Mouse (Mus musculus) gonadal fat pad, adult 2 months (tissue): ENCODE data around the gene Camk1d. TPM values are rescaled to one million over a fixed set of nuclear protein-coding genes. Genes with fewer than 3 reads are reported as not detected.

Experiments
- DNase-seq: peaks from one replicate; pipeline ENCODE4 v3.0.0-alpha.2; 2012; ENCODE audit warnings: low read depth
- polyA plus RNA-seq: library from polyadenylated mRNA; depleted of rRNA; stranded (reverse); fragments of >200 nt; gene quantifications from 2 replicates; pipeline ENCODE4 v1.2.3, GENCODE M21; 2012

Gene Camk1d
- polyA plus RNA-seq, 1 experiment: 1.3 TPM

DNA sequence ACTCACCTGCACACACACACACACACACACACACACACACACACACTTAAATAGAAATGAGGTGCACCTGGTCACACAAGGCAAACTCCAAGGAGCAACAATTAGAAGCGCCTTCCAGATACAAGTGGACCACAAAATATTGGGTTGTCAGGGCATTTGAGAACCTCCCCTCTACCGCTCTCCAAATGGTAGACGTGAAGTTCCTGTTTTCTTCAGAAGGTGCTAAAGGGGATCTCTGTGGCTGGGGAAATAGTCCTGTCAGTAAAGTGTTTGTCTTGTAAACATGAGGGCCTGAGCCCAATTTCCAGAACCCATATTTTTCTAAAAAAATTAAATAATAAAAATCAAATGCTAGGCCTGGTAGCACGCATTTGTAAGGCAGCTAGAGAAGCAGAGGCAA lies 4.4 kb downstream of the Camk1d start:
- DNase-seq: no peak

DNA sequence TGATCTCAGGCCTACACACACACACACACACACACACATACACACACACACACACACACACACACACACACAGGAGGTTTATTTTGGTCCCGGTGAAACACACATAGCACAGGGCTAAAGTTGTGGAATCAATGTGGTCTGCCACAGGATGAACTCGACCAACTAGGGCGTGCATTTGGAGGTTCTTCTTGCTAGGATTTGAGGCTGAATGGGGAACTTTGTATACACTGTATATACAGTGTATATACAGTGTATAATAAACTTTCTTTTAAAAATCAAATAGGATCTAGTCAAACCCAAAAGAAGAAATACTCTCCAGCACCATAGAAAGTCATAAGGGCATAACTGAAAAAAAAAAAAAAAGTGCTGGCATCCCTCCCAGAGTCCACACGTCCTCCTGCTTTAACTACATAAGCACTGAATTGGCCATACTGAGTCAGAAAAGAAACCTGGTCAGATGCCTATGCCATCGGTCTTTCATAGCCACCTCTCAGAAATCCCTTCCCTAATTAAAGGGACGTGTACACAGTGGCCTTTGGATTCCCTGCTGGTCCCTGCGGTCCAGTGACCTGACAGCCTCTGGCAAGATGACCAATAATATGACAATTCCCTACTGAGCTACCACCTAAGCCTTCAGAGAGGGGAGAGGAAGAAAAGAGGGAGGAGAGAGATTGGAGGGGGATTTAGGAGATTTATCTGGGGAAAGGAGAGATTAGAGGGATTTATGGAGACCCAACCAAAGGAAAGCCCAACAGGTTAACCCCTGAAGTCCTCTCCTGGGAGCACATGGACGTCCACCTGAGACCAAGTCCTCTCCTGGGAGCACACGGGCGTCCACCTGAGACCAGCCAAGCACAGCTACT lies 6.2 kb downstream of the Camk1d start:
- DNase-seq: no peak

DNA sequence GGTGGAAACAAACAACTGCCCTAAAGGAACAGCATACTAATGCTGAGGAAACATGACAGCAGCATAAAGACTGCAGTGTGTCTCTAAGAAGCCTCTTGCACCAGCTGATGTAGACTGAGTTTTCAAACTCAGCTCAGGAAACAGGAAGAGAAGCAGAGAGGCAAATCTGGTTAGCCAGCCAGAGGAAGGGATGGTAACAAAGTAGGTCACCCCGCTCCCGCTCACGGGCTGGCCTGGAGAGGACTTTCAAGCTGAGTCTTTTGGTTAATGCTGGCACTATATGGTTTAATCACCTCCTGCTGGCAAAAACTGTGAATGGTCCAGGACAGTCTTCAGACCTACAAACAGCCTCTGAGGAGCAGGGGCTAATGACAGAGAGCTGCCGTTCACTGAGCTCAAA lies 7.7 kb downstream of the Camk1d start:
- no peak for DNase-seq

DNA sequence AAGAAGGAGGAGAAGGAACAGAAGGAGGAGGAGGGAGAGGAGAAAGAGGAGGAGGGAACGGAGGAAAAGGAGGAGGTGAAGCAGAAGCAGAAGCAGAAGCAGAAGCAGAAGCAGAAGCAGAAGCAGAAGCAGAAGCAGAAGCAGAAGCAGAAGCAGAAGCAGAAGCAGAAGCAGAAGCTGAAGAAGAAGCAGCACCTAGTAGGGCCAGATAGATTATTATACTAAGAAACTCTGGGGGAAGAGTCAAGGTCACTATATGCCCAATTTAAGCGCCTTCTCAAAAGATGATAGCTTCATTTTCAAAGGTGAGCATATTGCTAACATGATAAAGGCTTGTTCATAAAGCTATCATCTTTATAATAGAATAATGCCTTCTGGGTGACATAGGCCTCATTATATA lies 11.9 kb downstream of the Camk1d start:
- no peak for DNase-seq

DNA sequence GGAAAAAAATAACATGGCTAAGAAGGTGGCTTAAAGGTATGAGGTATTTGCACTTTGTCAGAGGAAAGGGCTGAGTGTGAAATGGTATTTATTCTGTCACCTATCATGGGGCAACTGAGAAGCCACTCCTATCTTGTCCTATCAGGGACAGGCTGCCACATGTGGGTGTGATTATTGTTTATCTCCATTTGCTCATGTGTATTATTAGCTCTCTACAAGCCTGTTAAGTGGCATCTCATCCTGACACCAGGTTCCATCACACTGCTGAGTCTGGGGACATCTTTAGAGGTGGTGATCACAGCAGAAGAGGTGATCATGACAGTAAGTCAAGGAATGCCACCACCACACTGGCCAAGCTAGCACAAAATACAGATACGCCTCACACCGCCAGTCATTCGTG lies 13.4 kb downstream of the Camk1d start:
- DNase-seq: no peak

- no peak for DNase-seq
Observed at GRCm38 (mm10) chr2:5698451-5698850, 15.9 kb downstream of the Camk1d start.

- DNase-seq: no peak
Observed at GRCm38 (mm10) chr2:5694094-5694493, 20.2 kb downstream of the Camk1d start.

DNA sequence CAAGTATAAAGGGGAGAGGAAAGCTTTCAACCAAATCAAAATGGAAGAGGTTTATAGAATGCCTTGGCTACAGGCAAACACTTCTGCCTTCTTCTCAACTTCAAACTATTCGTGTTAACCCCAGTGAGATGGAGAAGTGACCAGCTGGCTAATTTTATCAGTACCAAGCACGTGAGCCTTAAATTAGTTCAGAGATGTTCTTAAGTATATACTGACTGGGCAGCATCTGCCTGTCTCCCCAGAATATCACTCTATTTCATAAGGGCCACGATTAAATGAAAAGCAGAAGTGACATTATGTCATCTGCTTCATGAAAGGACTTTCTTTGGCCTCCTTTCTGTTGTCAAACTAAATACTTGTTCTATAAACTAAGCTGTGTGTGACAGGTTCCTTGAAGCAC lies 22.6 kb downstream of the Camk1d start:
- no peak for DNase-seq

GRCm38 (mm10) chr2:5683366-5683765 lies 30.9 kb downstream of the Camk1d start:
- no peak for DNase-seq

- DNase-seq: no peak
Observed at GRCm38 (mm10) chr2:5681909-5682308, 32.4 kb downstream of the Camk1d start.

GRCm38 (mm10) chr2:5681302-5681701 lies 33.0 kb downstream of the Camk1d start:
- DNase-seq: no peak

- DNase-seq: no peak
Observed at GRCm38 (mm10) chr2:5679055-5679454, 35.3 kb downstream of the Camk1d start.

GRCm38 (mm10) chr2:5677472-5677871 lies 36.8 kb downstream of the Camk1d start:
- no peak for DNase-seq

DNA sequence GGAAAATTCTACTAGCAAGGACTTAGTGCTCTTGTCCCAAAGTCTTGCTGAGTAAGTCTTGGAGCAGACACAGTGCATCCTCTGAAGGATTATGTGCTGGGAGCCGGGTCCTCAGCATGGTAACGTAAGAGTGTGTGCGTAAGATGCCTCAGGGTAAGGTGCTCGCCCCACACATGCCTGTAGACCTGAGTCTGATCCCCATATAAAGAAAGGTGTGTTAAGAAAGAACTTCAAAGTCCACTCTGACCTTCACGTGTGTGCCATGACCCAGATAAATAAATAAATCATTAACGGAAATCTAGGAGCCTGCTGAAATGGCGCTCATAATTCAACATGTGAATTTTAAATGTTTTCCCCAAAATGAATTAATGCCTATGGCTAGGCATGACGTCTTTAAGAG lies 37.5 kb downstream of the Camk1d start:
- no peak for DNase-seq

- no peak for DNase-seq
Observed at GRCm38 (mm10) chr2:5676143-5676483, 38.2 kb downstream of the Camk1d start.

- no peak for DNase-seq
Observed at GRCm38 (mm10) chr2:5675431-5676142, 38.7 kb downstream of the Camk1d start.

DNA sequence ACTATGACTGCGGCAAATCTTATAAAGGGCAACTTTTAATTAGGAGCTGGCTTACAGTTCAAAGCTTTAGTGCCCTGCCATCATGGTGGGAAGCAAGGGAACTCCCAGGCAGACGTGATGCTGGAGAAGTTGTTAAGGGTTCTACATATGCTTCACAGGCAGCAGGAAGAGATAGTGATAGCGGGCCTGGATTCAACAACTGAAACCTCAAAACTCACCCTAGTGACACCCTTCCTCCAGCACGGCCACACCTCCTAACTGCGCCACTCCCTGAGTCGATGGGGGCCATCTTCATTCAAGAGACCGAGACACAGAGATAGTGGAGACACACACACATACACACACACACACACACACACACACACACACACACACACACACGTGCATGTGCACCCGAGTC lies 39.8 kb downstream of the Camk1d start:
- no peak for DNase-seq

- DNase-seq: no peak
Observed at GRCm38 (mm10) chr2:5673816-5674215, 40.5 kb downstream of the Camk1d start.

DNA sequence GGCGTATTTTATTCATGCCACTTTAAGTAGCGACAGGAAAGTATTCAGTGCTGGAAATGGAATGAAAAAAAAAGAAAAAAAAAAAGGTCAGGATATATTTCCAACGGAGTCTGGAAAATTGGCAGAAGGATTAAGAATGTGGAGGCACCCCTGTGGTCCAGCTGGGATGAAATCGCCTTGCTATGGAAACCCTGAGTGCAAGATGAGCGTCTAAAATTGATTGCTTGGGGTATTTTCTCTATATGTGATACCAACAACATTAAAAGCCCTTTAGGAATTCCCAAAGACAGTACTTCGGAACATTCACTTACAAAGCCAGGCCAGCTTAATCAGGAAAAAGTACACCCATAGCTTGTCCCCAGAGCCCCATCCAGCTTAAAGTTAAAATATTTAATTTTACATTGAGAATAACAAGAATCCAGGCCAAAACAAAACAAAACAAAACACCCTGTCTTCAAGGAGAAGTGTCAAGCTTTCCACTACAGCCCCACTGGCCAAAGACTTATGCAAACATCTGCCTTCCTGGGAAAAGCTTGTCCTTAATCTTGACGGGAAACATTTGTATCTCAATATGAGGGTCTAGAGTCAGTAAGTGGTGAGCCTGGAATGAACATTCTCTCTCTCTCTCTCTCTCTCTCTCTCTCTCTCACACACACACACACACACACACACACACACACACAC lies 41.3 kb downstream of the Camk1d start:
- no peak for DNase-seq

DNA sequence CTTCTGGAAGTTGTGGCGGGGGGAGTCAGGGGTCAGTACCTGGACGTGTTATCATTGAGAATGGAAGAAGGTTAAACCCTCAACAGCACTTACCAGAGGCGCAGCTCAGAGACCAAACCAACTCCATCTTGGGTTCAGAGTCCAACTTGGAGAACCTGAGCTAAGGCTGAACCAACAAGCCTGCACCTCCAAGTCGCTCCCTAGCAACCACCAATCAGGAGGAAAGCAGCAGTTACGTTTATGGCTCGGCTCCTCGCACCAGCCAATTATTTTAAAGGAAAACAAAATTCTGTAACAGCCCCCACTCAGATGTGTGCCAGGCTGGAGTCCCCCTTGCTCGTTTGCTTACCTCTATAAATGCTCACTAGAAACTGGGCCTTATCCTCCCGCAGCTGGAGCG lies 44.2 kb downstream of the Camk1d start:
- DNase-seq: no peak

DNA sequence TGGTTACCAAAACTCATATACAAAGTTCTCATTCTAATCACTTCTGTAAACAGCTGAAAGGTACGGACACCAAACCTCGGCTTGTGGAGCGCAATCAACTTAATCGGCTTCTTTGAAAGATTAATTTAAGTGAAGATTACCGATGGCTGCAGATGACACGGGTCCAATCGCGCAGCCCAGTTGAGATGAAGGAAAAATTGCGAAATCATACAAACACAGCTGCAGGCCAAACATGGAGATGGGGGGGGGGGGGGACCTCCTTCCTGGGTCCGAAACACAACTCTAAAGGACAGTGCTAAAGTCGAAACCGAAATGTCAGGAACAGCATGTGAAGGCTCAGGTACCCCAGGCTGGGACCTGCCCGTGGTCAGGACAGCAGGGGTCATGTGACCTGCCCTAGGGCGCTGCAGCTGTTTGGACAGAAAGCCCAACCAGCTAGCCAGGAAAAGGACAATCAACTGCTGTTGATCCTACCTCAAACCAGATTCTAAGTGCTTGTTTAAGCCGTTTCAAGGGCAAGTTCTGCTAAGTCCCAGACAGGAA lies 44.7 kb downstream of the Camk1d start:
- no peak for DNase-seq

- no peak for DNase-seq
Observed at GRCm38 (mm10) chr2:5668940-5669339, 45.4 kb downstream of the Camk1d start.

GRCm38 (mm10) chr2:5663499-5663898 lies 50.8 kb downstream of the Camk1d start:
- no peak for DNase-seq
